Mouse (Mus musculus): ENCODE results near the gene 5730596B20Rik. TPM values are rescaled to one million over a fixed set of nuclear protein-coding genes. Genes with fewer than 3 reads are reported as not detected.
A peak's percentile ranks its signal among the peaks of the same experiment; 100 is the strongest.

The 5730596B20Rik gene
- polyA plus RNA-seq, 1 experiment from 2014 or later = 0.33 TPM

DNA sequence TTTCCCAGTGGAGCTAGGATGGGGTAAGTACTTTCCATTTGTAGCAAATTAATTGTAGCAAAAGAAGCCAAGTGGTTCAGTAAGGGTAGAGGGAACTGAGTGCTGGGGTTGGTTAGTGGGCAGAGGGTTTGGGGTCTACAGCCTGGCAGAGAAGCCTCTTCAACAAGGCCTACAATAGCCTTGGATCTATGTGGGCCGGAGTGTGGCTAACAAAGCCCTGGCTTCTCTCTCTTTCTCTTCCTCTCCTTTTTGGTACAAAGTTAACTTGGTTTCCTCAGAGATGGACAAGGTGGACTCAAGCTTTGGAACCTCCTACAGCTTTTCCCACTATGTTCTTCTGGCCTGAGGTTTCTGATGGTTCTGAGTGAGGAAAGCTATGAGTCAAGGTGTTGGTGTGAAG is 24.0 kb downstream of the 5730596B20Rik start:
- no peak overlapping the region; the same call in 1 of the 2 replicates for H3K4me2 ChIP-seq
- H3K4me1 ChIP-seq (replicated peaks) = peaks cover 14% of the 10 kb centered on the region
- no peak overlapping the region for H3K27ac ChIP-seq
- no peak overlapping the region for H3K9ac ChIP-seq
- no peak overlapping the region for H3K4me3 ChIP-seq
- 33% methylated on average over 1 of the region's 1 CpGs for WGBS
- no peaks in the 10 kb centered on the region for H3K9me3 ChIP-seq (replicated peaks)
- ATAC-seq (replicated peaks; ENCODE audit: insufficient number of reproducible peaks, insufficient read depth, low FRiP score, low read depth) = no peak
- no peaks in the 10 kb centered on the region for H3K36me3 ChIP-seq
- H3K27me3 ChIP-seq = peaks cover 99% of the 10 kb centered on the region

- no peaks in the 10 kb centered on the region for H3K36me3 ChIP-seq
- H3K9me3 ChIP-seq (replicated peaks) = no peaks in the 10 kb centered on the region
- peaks cover 99% of the 10 kb centered on the region for H3K27me3 ChIP-seq
- peak overlapping the region; percentile 53 for H3K4me3 ChIP-seq
- WGBS = 10% methylated on average over 22 of the region's 22 CpGs
- peak overlapping the region; percentile 4; the same call in 1 of the 2 replicates for H3K9ac ChIP-seq
- peaks cover 14% of the 10 kb centered on the region for H3K4me1 ChIP-seq (replicated peaks)
- H3K4me2 ChIP-seq = peak overlapping the region; percentile 62; the same call in 1 of the 2 replicates
- ATAC-seq (replicated peaks; ENCODE audit: insufficient number of reproducible peaks, insufficient read depth, low FRiP score, low read depth) = no peak
- no peak overlapping the region for H3K27ac ChIP-seq
Observed at GRCm38 (mm10) chr6:52202362-52203120, 25.2 kb downstream of the 5730596B20Rik start.

GRCm38 (mm10) chr6:52203121-52203370 is 25.7 kb downstream of the 5730596B20Rik start:
- no peaks in the 10 kb centered on the region for H3K9me3 ChIP-seq (replicated peaks)
- H3K4me2 ChIP-seq = peak overlapping the region; percentile 62
- H3K27ac ChIP-seq = no peak overlapping the region
- peak overlapping the region; percentile 52; the same call in 1 of the 2 replicates for H3K9ac ChIP-seq
- ATAC-seq (replicated peaks; ENCODE audit: insufficient number of reproducible peaks, insufficient read depth, low FRiP score, low read depth) = no peak
- peaks cover 98% of the 10 kb centered on the region for H3K27me3 ChIP-seq
- WGBS = 3% methylated on average over 10 of the region's 10 CpGs
- peak overlapping the region; percentile 53 for H3K4me3 ChIP-seq
- no peaks in the 10 kb centered on the region for H3K36me3 ChIP-seq
- peaks cover 15% of the 10 kb centered on the region for H3K4me1 ChIP-seq (replicated peaks)

GRCm38 (mm10) chr6:52203371-52204049 is 26.2 kb downstream of the 5730596B20Rik start:
- H3K9ac ChIP-seq = peak overlapping the region; percentile 52
- peaks cover 19% of the 10 kb centered on the region for H3K4me1 ChIP-seq (replicated peaks)
- H3K4me2 ChIP-seq = peak overlapping the region; percentile 62
- 2% methylated on average over 46 of the region's 46 CpGs for WGBS
- no peaks in the 10 kb centered on the region for H3K9me3 ChIP-seq (replicated peaks)
- no peak; the same call in 1 of the 2 replicates for ATAC-seq (replicated peaks; ENCODE audit: insufficient number of reproducible peaks, insufficient read depth, low FRiP score, low read depth)
- peak overlapping the region; percentile 53 for H3K4me3 ChIP-seq
- no peaks in the 10 kb centered on the region for H3K36me3 ChIP-seq
- peak overlapping the region; percentile 25; the same call in 1 of the 2 replicates for H3K27ac ChIP-seq
- H3K27me3 ChIP-seq = peaks cover 98% of the 10 kb centered on the region

DNA sequence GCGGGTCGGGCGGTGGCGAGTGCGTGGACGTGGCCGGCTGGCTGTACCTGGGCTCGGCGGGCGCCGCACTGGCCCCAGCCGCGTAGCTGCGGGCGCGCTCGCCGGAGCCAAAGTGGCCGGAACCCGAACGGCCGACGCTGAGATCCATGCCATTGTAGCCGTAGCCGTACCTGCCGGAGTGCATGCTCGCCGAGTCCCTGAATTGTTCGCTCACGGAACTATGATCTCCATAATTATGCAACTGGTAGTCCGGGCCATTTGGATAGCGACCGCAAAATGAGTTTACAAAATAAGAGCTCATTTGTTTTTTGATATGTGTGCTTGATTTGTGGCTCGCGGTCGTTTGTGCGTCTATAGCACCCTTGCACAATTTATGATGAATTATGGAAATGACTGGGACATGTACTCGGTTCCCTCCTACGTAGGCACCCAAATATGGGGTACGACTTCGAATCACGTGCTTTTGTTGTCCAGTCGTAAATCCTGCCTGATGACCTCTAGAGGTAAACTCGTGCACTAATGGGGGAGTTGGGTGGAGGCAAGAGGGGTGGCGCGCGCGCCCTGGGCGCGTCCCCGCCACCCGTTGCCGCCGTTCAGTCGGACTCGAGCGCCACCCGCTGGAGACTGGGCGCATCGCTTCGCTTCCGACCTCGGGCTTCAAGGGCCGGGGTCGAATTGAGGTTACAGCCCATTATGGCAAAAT is 26.9 kb downstream of the 5730596B20Rik start, which contains the start of gene Hoxa5:
Gene Hoxa5 (minus strand): TSS at position 538 of the 703 bp plus-strand sequence.
- ATAC-seq (replicated peaks; ENCODE audit: insufficient number of reproducible peaks, insufficient read depth, low FRiP score, low read depth) = no peak

GRCm38 (mm10) chr6:52205221-52205620 is 27.9 kb downstream of the 5730596B20Rik start:
- ATAC-seq (replicated peaks; ENCODE audit: insufficient number of reproducible peaks, insufficient read depth, low FRiP score, low read depth) = no peak
- H3K27ac ChIP-seq = no peak overlapping the region
- peaks cover 98% of the 10 kb centered on the region for H3K27me3 ChIP-seq
- peaks cover 24% of the 10 kb centered on the region for H3K4me1 ChIP-seq (replicated peaks)
- 19% methylated on average over 14 of the region's 14 CpGs for WGBS
- H3K4me3 ChIP-seq = peak overlapping the region; percentile 53
- 0 out of 2 replicates have a peak overlapping the region, but pooled peaks have one; percentile 8 for H3K4me2 ChIP-seq
- H3K9ac ChIP-seq = no peak overlapping the region
- H3K36me3 ChIP-seq = no peaks in the 10 kb centered on the region
- H3K9me3 ChIP-seq (replicated peaks) = no peaks in the 10 kb centered on the region

More for the DNA sequence above, 26.9 kb downstream of the 5730596B20Rik start, which contains the start of gene Hoxa5:
- Histone ChIP-seq H3K4me2 (peak within 1 kb of the TSS; percentile 62), H3K4me1 (replicated peaks) (peaks cover 24% of the 10 kb centered on the region), H3K9ac (peak within 1 kb of the TSS; percentile 52), H3K9me3 (replicated peaks) (no peaks in the 10 kb centered on the region), H3K4me3 (peak within 1 kb of the TSS; percentile 53), H3K27ac (peak within 1 kb of the TSS; percentile 25; the same call in 1 of the 2 replicates), H3K36me3 (no peaks in the 10 kb centered on the region), H3K27me3 (peaks cover 98% of the 10 kb centered on the region)
- under 1% methylated on average over 65 of the region's 65 CpGs for WGBS

DNA sequence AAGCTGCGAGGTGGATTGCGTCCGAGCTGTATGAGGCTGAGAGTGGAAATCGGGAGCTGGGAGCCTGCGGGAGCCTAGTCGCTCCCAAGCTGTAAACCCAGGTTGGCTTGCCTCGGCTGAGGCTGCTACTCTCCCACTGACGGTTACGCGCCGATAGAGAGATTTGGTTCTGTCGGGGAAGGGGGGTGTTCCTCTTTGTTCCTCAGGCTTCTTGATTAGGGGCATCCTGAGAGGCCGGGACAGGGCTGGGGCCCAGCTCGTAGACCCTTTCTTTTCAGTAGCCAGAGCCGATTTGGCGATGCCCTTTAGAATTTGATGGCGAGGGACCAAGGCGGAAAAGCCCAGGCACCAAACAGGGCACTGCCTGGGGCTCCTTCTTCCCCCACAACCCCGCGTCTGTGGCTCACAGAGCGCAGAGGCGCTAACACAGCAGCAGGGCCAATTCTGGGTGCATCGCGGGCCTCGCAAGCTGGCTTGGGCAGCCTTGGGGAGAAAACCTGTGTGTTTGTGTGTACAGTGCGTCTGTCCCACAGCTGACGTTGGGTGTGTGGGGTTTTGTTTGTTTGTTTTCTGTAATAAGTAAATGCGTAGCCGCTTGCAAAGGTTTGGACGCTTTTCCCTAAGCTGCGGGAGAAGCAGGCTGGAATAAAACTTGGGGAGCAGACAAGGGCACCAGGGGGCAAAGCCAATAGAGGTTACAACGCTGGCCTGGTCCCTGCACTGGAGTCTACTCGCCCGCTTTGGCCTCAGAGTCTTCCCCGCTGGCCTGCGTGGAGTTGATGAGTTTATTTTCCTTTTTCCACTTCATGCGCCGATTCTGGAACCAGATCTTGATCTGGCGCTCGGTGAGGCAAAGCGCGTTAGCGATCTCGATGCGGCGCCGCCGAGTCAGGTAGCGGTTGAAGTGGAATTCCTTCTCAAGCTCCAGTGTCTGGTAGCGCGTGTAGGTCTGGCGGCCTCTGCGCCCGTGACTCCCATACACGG is 28.6 kb downstream of the 5730596B20Rik start:
- Histone ChIP-seq H3K9me3 (replicated peaks) (no peaks in the 10 kb centered on the region), H3K27ac (no peak overlapping the region), H3K4me2 (0 out of 2 replicates have a peak overlapping the region, but pooled peaks have one; percentile 8), H3K4me1 (replicated peaks) (peaks cover 24% of the 10 kb centered on the region), H3K4me3 (0 out of 2 replicates have a peak overlapping the region, but pooled peaks have one; percentile 53), H3K9ac (no peak overlapping the region), H3K27me3 (peaks cover 98% of the 10 kb centered on the region), H3K36me3 (no peaks in the 10 kb centered on the region)
- no peak for ATAC-seq (replicated peaks; ENCODE audit: insufficient number of reproducible peaks, insufficient read depth, low FRiP score, low read depth)
- 9% methylated on average over 55 of the region's 55 CpGs for WGBS

DNA sequence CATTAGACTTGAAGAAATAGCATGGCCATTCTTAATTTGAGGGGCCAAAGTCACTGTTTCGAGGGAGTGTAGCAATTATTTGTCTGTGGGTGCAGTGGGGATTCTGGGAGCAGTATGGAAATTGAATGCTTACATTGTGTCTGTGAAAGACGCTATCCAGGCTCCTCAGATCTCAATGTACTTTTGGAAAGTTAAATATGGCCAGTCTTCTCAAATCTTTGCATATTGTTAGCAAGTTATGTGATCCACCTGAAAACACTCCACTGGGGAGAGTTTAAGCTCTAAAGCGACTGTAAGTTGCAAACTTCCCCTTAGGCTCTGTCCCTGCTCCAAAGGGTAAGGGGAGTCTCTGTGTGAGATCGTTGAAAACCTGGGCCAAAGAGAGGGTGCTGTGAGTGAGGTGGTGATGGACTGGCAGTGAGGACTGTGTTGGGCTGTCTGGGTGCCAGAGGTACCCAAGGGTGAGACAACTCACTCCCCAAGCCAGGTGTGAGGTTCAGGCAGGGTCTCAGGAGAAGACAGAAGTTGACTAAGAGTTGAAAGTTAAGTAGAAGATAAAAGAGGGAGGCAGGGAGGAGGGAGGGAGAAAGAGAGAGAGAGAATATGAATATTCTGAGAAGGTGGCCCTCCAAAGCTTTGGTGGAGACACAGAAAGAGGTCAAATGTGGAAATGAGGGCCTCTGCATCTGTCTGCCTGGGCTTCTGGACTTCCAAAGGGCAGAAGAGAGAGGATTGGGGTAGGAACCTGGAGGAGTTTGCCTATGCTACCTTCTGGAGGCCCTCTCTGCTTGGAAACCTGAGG is 29.8 kb downstream of the 5730596B20Rik start:
- Histone ChIP-seq H3K4me1 (replicated peaks) (peaks cover 33% of the 10 kb centered on the region), H3K9ac (no peak overlapping the region), H3K27ac (no peak overlapping the region), H3K4me2 (no peak overlapping the region), H3K4me3 (no peak overlapping the region), H3K27me3 (peaks cover 98% of the 10 kb centered on the region), H3K36me3 (no peaks in the 10 kb centered on the region), H3K9me3 (replicated peaks) (no peaks in the 10 kb centered on the region)
- WGBS = 21% methylated on average over 4 of the region's 4 CpGs
- no peak for ATAC-seq (replicated peaks; ENCODE audit: insufficient number of reproducible peaks, insufficient read depth, low FRiP score, low read depth)

GRCm38 (mm10) chr6:52207684-52207976 is 30.3 kb downstream of the 5730596B20Rik start:
- Histone ChIP-seq H3K4me1 (replicated peaks) (peaks cover 36% of the 10 kb centered on the region), H3K4me2 (no peak overlapping the region), H3K27ac (no peak overlapping the region), H3K36me3 (no peaks in the 10 kb centered on the region), H3K27me3 (peaks cover 99% of the 10 kb centered on the region), H3K9me3 (replicated peaks) (no peaks in the 10 kb centered on the region), H3K9ac (no peak overlapping the region), H3K4me3 (no peak overlapping the region)
- no peak for ATAC-seq (replicated peaks; ENCODE audit: insufficient number of reproducible peaks, insufficient read depth, low FRiP score, low read depth)
